ENCODE assay signal across 8 mouse cellular contexts in genomic region chr7:132780611-132781010, GRCm38 (mm10). TPM values are rescaled to one million over a fixed set of nuclear protein-coding genes. Genes with fewer than 3 reads are reported as not detected.
DNase-seq lines count a peak whose midpoint lies in the region; ATAC-seq lines count a peak whose summit lies in the region.

No protein-coding gene starts in this region.

- H3K9me3 ChIP-seq in hindbrain, embryonic 10.5 days = no peaks in the 10 kb centered on the region
- H3K9me3 ChIP-seq in limb, embryonic 12.5 days = no peaks in the 10 kb centered on the region
- no peaks in the 10 kb centered on the region for H3K9me3 ChIP-seq in neural tube, embryonic 11.5 days (ENCODE audit: control insufficient read depth, low read length)

- H3K4me3 ChIP-seq in hindbrain, embryonic 10.5 days = no peak overlapping the region
- H3K4me3 ChIP-seq in limb, embryonic 12.5 days (replicated peaks) = no peak overlapping the region
- no peak overlapping the region for H3K4me3 ChIP-seq in neural tube, embryonic 11.5 days (ENCODE audit: low read depth, low read length)

- H3K27ac ChIP-seq in hindbrain, embryonic 10.5 days = peak overlapping the region; percentile 74
- H3K27ac ChIP-seq in limb, embryonic 12.5 days = peak overlapping the region; percentile 84
- H3K27ac ChIP-seq in neural tube, embryonic 11.5 days (ENCODE audit: low read depth, low read length) = no peak overlapping the region

- no peak for ATAC-seq in limb, embryonic 12.5 days (ENCODE audit: insufficient number of reproducible peaks, insufficient read depth, low FRiP score, low TSS enrichment, low read depth)
- ATAC-seq in neural tube, embryonic 11.5 days (ENCODE audit: insufficient read depth, low FRiP score, low TSS enrichment) = no peak

- no peaks in the 10 kb centered on the region for H3K27me3 ChIP-seq in hindbrain, embryonic 10.5 days (ENCODE audit: insufficient read depth, poor library complexity, severe bottlenecking)
- H3K27me3 ChIP-seq in limb, embryonic 12.5 days = no peaks in the 10 kb centered on the region
- H3K27me3 ChIP-seq in neural tube, embryonic 11.5 days (ENCODE audit: control insufficient read depth, insufficient read depth, low read length) = no peaks in the 10 kb centered on the region

- H3K36me3 ChIP-seq in hindbrain, embryonic 10.5 days = peaks cover 29% of the 10 kb centered on the region
- H3K36me3 ChIP-seq in limb, embryonic 12.5 days = peaks cover 36% of the 10 kb centered on the region
- H3K36me3 ChIP-seq in neural tube, embryonic 11.5 days (ENCODE audit: control insufficient read depth, insufficient read depth, low read length) = no peaks in the 10 kb centered on the region

- 38% methylated on average over 4 of the region's 4 CpGs for WGBS in hindbrain, embryonic 10.5 days
- WGBS in limb, embryonic 12.5 days = 44% methylated on average over 4 of the region's 4 CpGs
- whole genome bisulfite sequencing in neural tube, embryonic 11.5 days = 15% methylated on average over 4 of the region's 4 CpGs

- no peak overlapping the region for H3K4me2 ChIP-seq in limb, embryonic 12.5 days
- H3K4me2 ChIP-seq in neural tube, embryonic 11.5 days (ENCODE audit: low read depth) = no peak overlapping the region

- intact Hi-C loops in gastrocnemius, postnatal 36 days (cut with DNase I) = no loop called here

- peaks cover 38% of the 10 kb centered on the region for H3K4me1 ChIP-seq in hindbrain, embryonic 10.5 days (replicated peaks)
- peaks cover 38% of the 10 kb centered on the region for H3K4me1 ChIP-seq in limb, embryonic 12.5 days (replicated peaks)
- H3K4me1 ChIP-seq in neural tube, embryonic 11.5 days (ENCODE audit: control insufficient read depth, insufficient read depth, low read length) = peaks cover 14% of the 10 kb centered on the region

- peak; percentile 62 for DNase-seq in gastrocnemius, adult 18-20 months (ENCODE audit: low spot score)
- DNase-seq in gastrocnemius, postnatal 36 days = no peak
- DNase-seq in cerebellum, adult 9-11 months = peak; percentile 73
- DNase-seq in hindbrain, embryonic 10.5 days (ENCODE audit: low spot score) = peak; percentile 23
- DNase-seq in neural tube, embryonic 11.5 days (ENCODE audit: low spot score) = peak; percentile 26
- DNase-seq in left cerebral cortex, adult 18-20 months (ENCODE audit: low spot score in 2 of 2) = no peak
- DNase-seq in spleen, postnatal 14 days (ENCODE audit: low spot score in 2 of 2) = no peak

- H3K9ac ChIP-seq in limb, embryonic 12.5 days (replicated peaks) = no peak overlapping the region; the same call in 1 of the 2 replicates
- no peak overlapping the region for H3K9ac ChIP-seq in neural tube, embryonic 11.5 days (ENCODE audit: low read length)

RNA-seq across cellular contexts. Expression of gene Fam53b, which starts 33.1 kb away (rescaled TPM):
- 10 to 100 TPM; 25.7 to 30.2 TPM for total RNA-seq in gastrocnemius, adult 18-20 months (2021)
- total RNA-seq in gastrocnemius, postnatal 36 days (2021) = 10 to 100 TPM; 15.0 to 16.1 TPM
- 25.5 and 27.7 TPM in 2 replicates for polyA plus RNA-seq in hindbrain, embryonic 10.5 days (2016; fragmentation: Nextera tagmentation; extraction: Ambion mirVana)
- polyA plus RNA-seq in limb, embryonic 12.5 days (2016; fragmentation: Nextera tagmentation; extraction: Ambion mirVana) = 27.7 and 29.8 TPM in 2 replicates
- polyA plus RNA-seq in neural tube, embryonic 11.5 days (2014; fragmentation: Nextera tagmentation; extraction: Ambion mirVana) = 22.3 and 22.9 TPM in 2 replicates
- total RNA-seq in left cerebral cortex, adult 18-20 months (2021) = 10 to 100 TPM; 71.7 to 73.5 TPM

Comparison
In these comparisons a context has a peak if more than half of its experiments do, and no peak if none do; other contexts are left out.
1. DNase-seq: peak in gastrocnemius, adult 18-20 months (single experiment), cerebellum, adult 9-11 months (single experiment), hindbrain, embryonic 10.5 days (single experiment) and neural tube, embryonic 11.5 days (single experiment); none in gastrocnemius, postnatal 36 days (0 of 2), left cerebral cortex, adult 18-20 months (0 of 2) and spleen, postnatal 14 days (0 of 2).